Mouse (Mus musculus) heart, embryonic 11.5 days (tissue): ENCODE results near the gene Cdc42bpg. TPM values are rescaled to one million over a fixed set of nuclear protein-coding genes. Genes with fewer than 3 reads are reported as not detected.

Experiments
- ATAC-seq: fragments of 200-750 bp; cut with Nextera tagmentation; replicated peaks from 2 replicates; pipeline ENCODE4 v1.8.0; 2017; ENCODE audit warnings: moderate library complexity; ENCODE audit not compliant: insufficient number of reproducible peaks, low FRiP score, low TSS enrichment
- H3K27ac ChIP-seq: fragments of 300-500 bp; sonication (generic); 2 replicates; pipeline ENCODE4 v1.5.1; 2014; ENCODE audit warnings: mild to moderate bottlenecking, low read depth, low read length
- H3K27me3 ChIP-seq: fragments of 300-500 bp; sonication (generic); 2 replicates; pipeline ENCODE4 v1.6.1; 2014; ENCODE audit warnings: mild to moderate bottlenecking, low read length, mixed read lengths; ENCODE audit not compliant: control insufficient read depth, insufficient read depth
- H3K36me3 ChIP-seq: fragments of 300-500 bp; sonication (generic); 2 replicates; pipeline ENCODE4 v1.6.1; 2014; ENCODE audit warnings: mild to moderate bottlenecking, low read length, moderate library complexity, mixed read lengths; ENCODE audit not compliant: control insufficient read depth, insufficient read depth
- H3K4me1 ChIP-seq: fragments of 300-500 bp; sonication (generic); 2 replicates; pipeline ENCODE4 v1.6.1; 2014; ENCODE audit warnings: low read length; ENCODE audit not compliant: control insufficient read depth, insufficient read depth
- H3K4me2 ChIP-seq: fragments of 300-500 bp; sonication (generic); 2 replicates; pipeline ENCODE4 v1.6.1; 2014; ENCODE audit warnings: mild to moderate bottlenecking, moderate library complexity
- H3K4me3 ChIP-seq: fragments of 300-500 bp; sonication (generic); 2 replicates; pipeline ENCODE4 v1.5.1; 2014; ENCODE audit warnings: low read depth, low read length
- H3K9ac ChIP-seq: fragments of 300-500 bp; sonication (generic); 2 replicates; pipeline ENCODE4 v1.6.1; 2014; ENCODE audit warnings: mild to moderate bottlenecking, low read depth, low read length, moderate library complexity
- H3K9me3 ChIP-seq: fragments of 300-500 bp; sonication (generic); replicated peaks from 2 replicates; pipeline ENCODE4 v1.6.1; 2016; ENCODE audit warnings: low read length; ENCODE audit not compliant: control insufficient read depth
- WGBS: fragments of 180-500 bp; shearing (Covaris S2); extraction: QIAGEN DNeasy Blood & Tissue Kit; methylation state at CpG from one replicate; pipeline ENCODE4 v1.1.7; 2014; ENCODE audit not compliant: insufficient replicate concordance; 5-methylcytosine and 5-hydroxymethylcytosine counted together
- polyA plus RNA-seq: library from polyadenylated mRNA; unstranded; fragments of >200 nt; fragmentation: Nextera tagmentation; extraction: Ambion mirVana; gene quantifications from 2 replicates; pipeline ENCODE4 v1.2.1, GENCODE M21; 2014

The Cdc42bpg gene
- polyA plus RNA-seq, 1 experiment from 2014 or later, result 0.74 TPM

DNA sequence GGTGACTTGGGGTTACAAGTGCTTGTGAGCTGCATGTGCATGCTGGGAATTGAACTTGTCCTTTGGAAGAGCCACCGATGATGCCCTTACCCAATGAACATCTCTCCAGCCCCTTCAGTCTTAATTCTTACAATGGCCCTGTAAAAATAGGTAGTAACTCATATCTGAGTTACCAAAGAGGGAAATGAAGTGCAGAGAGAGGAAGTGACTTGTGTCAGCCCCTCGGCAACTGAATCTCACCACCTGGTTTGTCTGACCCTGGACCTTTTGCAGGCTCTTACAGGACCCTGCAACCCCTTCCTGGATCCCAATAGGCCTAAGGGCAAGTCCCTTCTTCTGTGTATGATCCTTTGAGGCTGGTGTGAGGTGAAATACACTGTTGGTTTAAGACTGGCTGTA, 45.9 kb downstream of the Cdc42bpg start:
- peaks cover 2% of the 10 kb centered on the region; the same call in 1 of the 2 replicates for H3K36me3 ChIP-seq
- H3K4me3 ChIP-seq, result no peak overlapping the region
- H3K27me3 ChIP-seq, result no peaks in the 10 kb centered on the region
- H3K9ac ChIP-seq, result no peak overlapping the region
- no peak overlapping the region for H3K27ac ChIP-seq
- ATAC-seq, result no peak
- WGBS, result 91% methylated on average over 2 of the region's 2 CpGs
- peaks cover 16% of the 10 kb centered on the region for H3K4me1 ChIP-seq
- no peak overlapping the region for H3K4me2 ChIP-seq
- no peaks in the 10 kb centered on the region for H3K9me3 ChIP-seq

GRCm38 (mm10) chr19:6354030-6354429, 47.8 kb downstream of the Cdc42bpg start:
- ATAC-seq, result 0 out of 2 replicates have a peak, but pooled peaks have one; percentile 18
- H3K9me3 ChIP-seq, result no peaks in the 10 kb centered on the region

DNA sequence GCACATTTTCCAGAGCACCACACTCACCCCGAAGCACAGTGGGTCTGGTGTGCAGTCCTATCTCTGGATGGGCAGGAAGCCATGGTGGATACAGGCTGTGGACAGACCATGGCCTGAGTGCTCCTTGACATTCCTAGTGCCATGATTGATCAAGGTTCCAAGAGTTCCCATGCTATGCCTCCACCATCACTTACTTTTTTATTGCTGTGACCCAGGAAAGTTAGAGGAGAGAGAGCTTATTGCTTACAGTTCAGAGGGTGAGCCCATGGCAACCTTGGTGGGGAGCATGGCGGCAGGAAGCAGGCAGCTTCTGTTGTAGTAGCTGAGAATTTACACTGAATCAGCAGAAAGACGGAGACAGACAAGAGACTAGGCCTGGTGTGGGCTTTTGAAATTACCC, 55.0 kb downstream of the Cdc42bpg start:
- WGBS, result 88% methylated on average over 3 of the region's 3 CpGs
- H3K4me1 ChIP-seq, result peaks cover 5% of the 10 kb centered on the region
- H3K4me2 ChIP-seq, result no peak overlapping the region
- H3K9me3 ChIP-seq, result no peaks in the 10 kb centered on the region
- no peaks in the 10 kb centered on the region for H3K27me3 ChIP-seq
- H3K4me3 ChIP-seq, result no peak overlapping the region
- no peak overlapping the region for H3K9ac ChIP-seq
- no peak for ATAC-seq
- H3K27ac ChIP-seq, result no peak overlapping the region
- peaks cover 11% of the 10 kb centered on the region for H3K36me3 ChIP-seq

More at GRCm38 (mm10) chr19:6354030-6354429, 47.8 kb downstream of the Cdc42bpg start:
- H3K27ac ChIP-seq, result no peak overlapping the region
- H3K36me3 ChIP-seq, result 0 out of 2 replicates have a peak, but pooled peaks cover 2% of the 10 kb centered on the region
- no peak overlapping the region for H3K4me2 ChIP-seq
- WGBS, result 74% methylated on average over 7 of the region's 7 CpGs
- no peak overlapping the region for H3K4me3 ChIP-seq
- peaks cover 10% of the 10 kb centered on the region for H3K4me1 ChIP-seq
- H3K27me3 ChIP-seq, result no peaks in the 10 kb centered on the region
- no peak overlapping the region for H3K9ac ChIP-seq

DNA sequence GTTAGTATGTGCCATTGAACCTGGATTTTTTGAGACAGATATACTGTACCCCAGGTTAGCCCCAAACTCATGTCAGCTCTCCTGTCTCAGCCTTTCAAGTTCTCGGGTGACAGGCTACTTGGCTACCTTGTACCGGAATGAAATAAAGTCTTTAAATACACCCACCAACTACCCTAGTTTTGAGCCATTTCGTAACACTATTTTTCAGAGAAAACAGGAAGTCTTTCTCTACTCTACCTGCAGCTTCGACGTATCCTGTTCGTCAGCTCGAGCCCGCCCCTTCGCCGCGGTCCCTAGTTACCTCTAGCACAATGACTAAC, 56.8 kb downstream of the Cdc42bpg start:
- peak overlapping the region; percentile 100 for H3K9ac ChIP-seq
- H3K4me2 ChIP-seq, result peak overlapping the region; percentile 60

GRCm38 (mm10) chr19:6363411-6364240, 57.4 kb downstream of the Cdc42bpg start, which contains the start of gene Sf1:
Sf1 (plus strand) TSS chr19:6363690.
- peak within 1 kb of the TSS; percentile 100 for H3K9ac ChIP-seq
- no peaks in the 10 kb centered on the region for H3K27me3 ChIP-seq
- WGBS, result under 1% methylated on average over 82 of the region's 85 CpGs
- H3K4me1 ChIP-seq, result peaks cover 8% of the 10 kb centered on the region
- ATAC-seq, result peak; percentile 97
- H3K36me3 ChIP-seq, result peaks cover 28% of the 10 kb centered on the region
- H3K4me2 ChIP-seq, result peak within 1 kb of the TSS; percentile 96
- H3K4me3 ChIP-seq, result peak within 1 kb of the TSS; percentile 100
- peak within 1 kb of the TSS; percentile 99 for H3K27ac ChIP-seq
- no peaks in the 10 kb centered on the region for H3K9me3 ChIP-seq

More for the DNA sequence above, 56.8 kb downstream of the Cdc42bpg start:
- Histone ChIP-seq H3K4me1 (peaks cover 8% of the 10 kb centered on the region), H3K27ac (peak overlapping the region; percentile 99), H3K27me3 (no peaks in the 10 kb centered on the region), H3K36me3 (peaks cover 24% of the 10 kb centered on the region), H3K4me3 (peak overlapping the region; percentile 100), H3K9me3 (no peaks in the 10 kb centered on the region)
- WGBS, result under 1% methylated on average over 11 of the region's 11 CpGs
- ATAC-seq, result no peak

DNA sequence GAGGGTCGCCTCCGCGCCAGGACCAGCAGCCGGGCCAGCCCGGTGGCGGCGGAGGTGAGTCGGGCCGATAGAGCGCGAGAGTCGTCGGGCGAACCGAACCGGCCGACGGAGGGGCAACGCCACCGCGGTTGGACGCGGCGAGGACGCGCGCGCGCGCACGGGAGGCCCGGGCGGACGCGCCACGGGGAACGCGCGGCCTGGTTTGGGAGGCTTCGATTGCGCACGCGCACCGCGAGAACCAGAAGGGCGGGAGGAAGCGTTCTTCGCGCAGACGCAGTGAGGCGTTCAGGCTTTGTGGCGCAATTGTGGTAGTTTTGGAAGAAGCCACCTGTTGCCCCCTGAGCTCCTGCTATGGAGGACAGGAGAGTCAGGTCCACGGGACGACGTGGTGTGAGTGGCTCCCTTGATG, 58.1 kb downstream of the Cdc42bpg start:
- 0 out of 2 replicates have a peak, but pooled peaks have one; percentile 14 for ATAC-seq
- H3K27ac ChIP-seq, result peak overlapping the region; percentile 99

GRCm38 (mm10) chr19:6364842-6365241, 58.6 kb downstream of the Cdc42bpg start:
- peaks cover 32% of the 10 kb centered on the region for H3K36me3 ChIP-seq
- peak overlapping the region; percentile 96 for H3K4me2 ChIP-seq
- H3K9ac ChIP-seq, result peak overlapping the region; percentile 100
- no peak for ATAC-seq
- peak overlapping the region; percentile 100 for H3K4me3 ChIP-seq
- no peaks in the 10 kb centered on the region for H3K27me3 ChIP-seq
- H3K27ac ChIP-seq, result peak overlapping the region; percentile 99
- no peaks in the 10 kb centered on the region for H3K9me3 ChIP-seq
- WGBS, result 4% methylated on average over 2 of the region's 2 CpGs
- peaks cover 8% of the 10 kb centered on the region for H3K4me1 ChIP-seq

More for the DNA sequence above, 58.1 kb downstream of the Cdc42bpg start:
- Histone ChIP-seq H3K4me2 (peak overlapping the region; percentile 96), H3K27me3 (no peaks in the 10 kb centered on the region), H3K4me3 (peak overlapping the region; percentile 100), H3K4me1 (peaks cover 8% of the 10 kb centered on the region), H3K36me3 (peaks cover 28% of the 10 kb centered on the region), H3K9me3 (no peaks in the 10 kb centered on the region), H3K9ac (peak overlapping the region; percentile 100)
- WGBS, result under 1% methylated on average over 55 of the region's 55 CpGs

GRCm38 (mm10) chr19:6370175-6370574, 63.9 kb downstream of the Cdc42bpg start:
- Histone ChIP-seq H3K27me3 (no peaks in the 10 kb centered on the region), H3K4me2 (no peak overlapping the region), H3K9ac (no peak overlapping the region), H3K4me3 (no peak overlapping the region), H3K9me3 (no peaks in the 10 kb centered on the region), H3K4me1 (peaks cover 9% of the 10 kb centered on the region), H3K27ac (no peak overlapping the region), H3K36me3 (peaks cover 75% of the 10 kb centered on the region)
- no peak for ATAC-seq
- WGBS, result 92% methylated on average over 2 of the region's 2 CpGs
